Mouse (Mus musculus) intestine, postnatal 0 days (tissue): ENCODE data around the gene Stat6. TPM values are rescaled to one million over a fixed set of nuclear protein-coding genes. Genes with fewer than 3 reads are reported as not detected.

Experiments
- ATAC-seq: fragments of 200-750 bp; cut with Nextera tagmentation; 2 replicates; pipeline ENCODE4 v1.8.0; 2017; ENCODE audit warnings: mild to moderate bottlenecking, moderate TSS enrichment, moderate library complexity
- H3K27ac ChIP-seq: fragments of 300-500 bp; sonication (generic); 2 replicates; pipeline ENCODE4 v1.5.1; 2014; ENCODE audit warnings: mild to moderate bottlenecking, low read depth, low read length, moderate library complexity
- H3K27me3 ChIP-seq: fragments of 300-500 bp; sonication (generic); replicated peaks from 2 replicates; pipeline ENCODE4 v1.6.1; 2014; ENCODE audit warnings: low read length, mixed read lengths; ENCODE audit not compliant: control insufficient read depth, insufficient read depth
- H3K36me3 ChIP-seq: fragments of 300-500 bp; sonication (generic); 2 replicates; pipeline ENCODE4 v1.6.1; 2014; ENCODE audit warnings: mild to moderate bottlenecking, moderate library complexity; ENCODE audit not compliant: control insufficient read depth, insufficient read depth
- H3K4me1 ChIP-seq: fragments of 300-500 bp; sonication (generic); replicated peaks from 2 replicates; pipeline ENCODE4 v1.6.1; 2014; ENCODE audit warnings: antibody characterized with exemption, low read length, mixed read lengths; ENCODE audit not compliant: control insufficient read depth, insufficient read depth
- H3K4me2 ChIP-seq: fragments of 300-500 bp; sonication (generic); replicated peaks from 2 replicates; pipeline ENCODE4 v1.6.1; 2014; ENCODE audit warnings: low read depth, mild to moderate bottlenecking, moderate library complexity
- H3K4me3 ChIP-seq: fragments of 300-500 bp; sonication (generic); 2 replicates; pipeline ENCODE4 v1.5.1; 2014; ENCODE audit warnings: low read depth, low read length
- H3K9ac ChIP-seq: fragments of 300-500 bp; sonication (generic); 2 replicates; pipeline ENCODE4 v1.6.1; 2014; ENCODE audit warnings: mild to moderate bottlenecking, low read depth, low read length
- H3K9me3 ChIP-seq: fragments of 300-500 bp; sonication (generic); 2 replicates; pipeline ENCODE4 v1.6.1; 2016; ENCODE audit warnings: mixed run types; ENCODE audit not compliant: control insufficient read depth
- CTCF ChIP-seq: sonication (generic); IDR thresholded peaks from 2 replicates; pipeline ENCODE4 v1.5.1; 2016; ENCODE audit warnings: low read depth, mild to moderate bottlenecking, control low read depth, antibody characterized with exemption, moderate library complexity
- WGBS: fragments of 180-500 bp; shearing (Covaris S2); extraction: QIAGEN DNeasy Blood & Tissue Kit; methylation state at CpG from one replicate; pipeline ENCODE4 v1.1.7; 2014; 5-methylcytosine and 5-hydroxymethylcytosine counted together
- polyA plus RNA-seq: library from polyadenylated mRNA; unstranded; fragments of >200 nt; fragmentation: Nextera tagmentation; extraction: Ambion mirVana; gene quantifications from 2 replicates; pipeline ENCODE4 v1.2.1, GENCODE M21; 2015

Gene Stat6
- polyA plus RNA-seq, 1 experiment from 2014 or later: 27.1 TPM

GRCm38 (mm10) chr10:127671276-127671675 lies 28.5 kb downstream of the Stat6 start:
- no peaks in the 10 kb centered on the region for H3K27me3 ChIP-seq
- no peaks in the 10 kb centered on the region for H3K9me3 ChIP-seq
- no peaks in the 10 kb centered on the region; the same call in 1 of the 2 replicates for H3K4me1 ChIP-seq
- WGBS: 33% methylated on average over 2 of the region's 2 CpGs
- H3K4me2 ChIP-seq: no peak overlapping the region
- no peak overlapping the region for H3K27ac ChIP-seq
- ATAC-seq: no peak
- no peak overlapping the region for H3K9ac ChIP-seq
- peak; percentile 70 for TF ChIP-seq CTCF
- H3K36me3 ChIP-seq: no peaks in the 10 kb centered on the region
- no peak overlapping the region for H3K4me3 ChIP-seq

DNA sequence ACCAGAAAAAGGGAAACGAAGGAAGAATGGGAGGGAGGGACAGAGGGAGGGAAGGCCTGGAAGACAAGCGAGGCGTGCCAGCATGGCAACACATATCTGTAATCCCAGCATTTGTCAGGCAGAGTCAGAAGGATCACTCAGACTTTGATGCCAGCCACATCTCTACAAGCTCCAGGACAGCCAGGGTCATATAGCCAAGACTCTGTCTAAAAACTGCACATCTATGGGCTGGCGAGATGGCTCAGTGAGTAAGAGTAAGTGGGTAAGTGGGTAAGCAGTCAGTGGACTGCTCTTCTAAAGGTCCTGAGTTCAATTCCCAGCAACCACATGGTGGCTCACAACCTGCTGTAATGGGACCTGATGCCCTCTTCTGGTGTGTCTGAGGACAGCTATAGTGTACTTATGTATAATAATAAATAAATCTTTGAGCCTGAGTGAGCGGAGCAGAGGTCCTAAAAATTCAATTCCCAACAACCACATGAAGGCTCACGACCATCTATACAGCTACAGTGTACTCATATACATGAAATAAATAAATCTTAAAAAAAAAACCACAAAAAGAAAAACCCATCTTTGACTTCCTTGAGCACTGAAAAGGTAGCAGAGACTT lies 31.4 kb downstream of the Stat6 start:
- Histone ChIP-seq H3K9ac (no peak overlapping the region), H3K4me3 (no peak overlapping the region), H3K9me3 (no peaks in the 10 kb centered on the region), H3K27me3 (no peaks in the 10 kb centered on the region), H3K27ac (no peak overlapping the region), H3K36me3 (no peaks in the 10 kb centered on the region), H3K4me2 (no peak overlapping the region), H3K4me1 (no peaks in the 10 kb centered on the region)
- no peak for ATAC-seq
- no peak for TF ChIP-seq CTCF
- 92% methylated on average over 6 of the region's 6 CpGs for WGBS

DNA sequence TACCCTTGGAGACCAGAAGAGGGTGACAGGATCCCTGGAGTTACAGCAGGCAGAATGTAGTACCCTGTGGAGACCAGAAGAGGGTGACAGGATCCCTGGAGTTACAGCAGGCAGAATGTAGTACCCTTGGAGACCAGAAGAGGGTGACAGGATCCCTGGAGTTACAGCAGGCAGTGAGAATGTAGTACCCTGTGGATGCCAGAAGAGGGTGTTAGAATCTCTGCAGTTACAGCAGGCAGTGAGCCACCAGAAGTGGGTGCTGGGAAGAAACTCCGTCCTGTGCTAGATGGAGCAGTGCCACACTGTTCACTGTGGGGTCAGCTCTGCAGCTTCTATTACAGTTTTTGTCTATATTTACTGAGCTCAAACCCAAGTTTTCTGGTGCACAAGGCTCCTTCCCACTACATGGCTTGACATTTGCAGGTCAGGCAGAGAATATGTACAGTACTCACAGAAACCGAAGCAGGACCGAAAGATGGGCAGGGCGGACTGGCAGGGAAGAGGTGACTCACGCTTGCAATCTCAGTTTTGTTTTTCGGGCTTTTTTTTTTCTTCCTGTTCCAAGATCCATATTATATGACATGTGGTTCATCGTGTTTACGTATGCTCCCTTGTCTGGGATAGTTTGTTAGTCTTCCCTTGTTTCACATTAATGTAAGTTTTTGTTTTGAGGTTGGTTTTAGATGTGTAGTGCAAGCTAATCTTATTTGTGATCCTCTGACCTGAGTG lies 32.2 kb downstream of the Stat6 start:
- no peak overlapping the region for H3K27ac ChIP-seq
- no peaks in the 10 kb centered on the region for H3K4me1 ChIP-seq
- 77% methylated on average over 8 of the region's 8 CpGs for WGBS
- no peak overlapping the region for H3K9ac ChIP-seq
- no peaks in the 10 kb centered on the region for H3K27me3 ChIP-seq
- H3K4me2 ChIP-seq: no peak overlapping the region; the same call in 1 of the 2 replicates
- no peak overlapping the region for H3K4me3 ChIP-seq
- peak; percentile 100 for TF ChIP-seq CTCF
- H3K9me3 ChIP-seq: no peaks in the 10 kb centered on the region
- peak; percentile 19; the same call in 1 of the 2 replicates for ATAC-seq
- H3K36me3 ChIP-seq: no peaks in the 10 kb centered on the region

- no peaks in the 10 kb centered on the region for H3K27me3 ChIP-seq
- H3K36me3 ChIP-seq: no peaks in the 10 kb centered on the region
- ATAC-seq: no peak
- 42% methylated on average over 5 of the region's 5 CpGs for WGBS
- H3K4me1 ChIP-seq: no peaks in the 10 kb centered on the region
- TF ChIP-seq CTCF: no peak
- peak overlapping the region; percentile 71 for H3K4me3 ChIP-seq
- no peaks in the 10 kb centered on the region for H3K9me3 ChIP-seq
- 0 out of 2 replicates have a peak overlapping the region, but pooled peaks have one; percentile 68 for H3K27ac ChIP-seq
- H3K9ac ChIP-seq: no peak overlapping the region
- H3K4me2 ChIP-seq: peak overlapping the region; percentile 96
Observed at GRCm38 (mm10) chr10:127675859-127676398, 33.1 kb downstream of the Stat6 start.

GRCm38 (mm10) chr10:127676691-127677548 lies 34.1 kb downstream of the Stat6 start:
- Histone ChIP-seq H3K36me3 (no peaks in the 10 kb centered on the region; the same call in 1 of the 2 replicates), H3K4me1 (no peaks in the 10 kb centered on the region), H3K4me3 (peak overlapping the region; percentile 71), H3K9me3 (no peaks in the 10 kb centered on the region), H3K9ac (peak overlapping the region; percentile 48), H3K4me2 (peak overlapping the region; percentile 96), H3K27ac (peak overlapping the region; percentile 68), H3K27me3 (no peaks in the 10 kb centered on the region)
- under 1% methylated on average over 70 of the region's 71 CpGs for WGBS
- TF ChIP-seq CTCF: no peak
- peak; percentile 94 for ATAC-seq
